Mouse (Mus musculus) B cell, adult (primary cell): Measurements from ENCODE around the gene Vmn1r68. TPM values are rescaled to one million over a fixed set of nuclear protein-coding genes. Genes with fewer than 3 reads are reported as not detected.

Source experiments
- total RNA-seq: library from RNA; stranded (reverse); gene quantifications from 4 replicates; pipeline ENCODE4 v1.2.4, GENCODE M21; 2023; ENCODE audit not compliant: inconsistent age

The Vmn1r68 gene
- total RNA-seq = not detected in 4 replicates

DNA sequence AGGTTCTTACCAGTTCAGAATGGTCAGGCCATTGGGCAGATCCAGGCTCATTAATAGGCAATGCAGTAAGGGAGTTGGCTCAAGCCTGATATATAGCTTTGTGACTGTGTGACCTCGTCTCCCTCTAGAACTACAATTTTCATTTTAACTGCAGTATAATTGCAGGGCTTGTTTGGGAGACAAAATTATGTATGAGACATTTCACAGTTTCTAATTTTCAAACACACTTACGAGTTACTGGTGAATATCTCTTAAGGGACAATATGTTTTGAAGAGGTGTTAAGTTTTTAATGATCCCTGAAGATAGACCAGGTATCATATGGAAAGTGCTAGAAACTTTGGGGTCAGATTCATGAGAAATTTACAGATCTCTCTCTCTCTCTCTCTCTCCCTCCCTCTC lies at the start of gene Vmn1r68:
Gene Vmn1r68 (minus strand): TSS at position 101 of the 400 bp plus-strand sequence.

DNA sequence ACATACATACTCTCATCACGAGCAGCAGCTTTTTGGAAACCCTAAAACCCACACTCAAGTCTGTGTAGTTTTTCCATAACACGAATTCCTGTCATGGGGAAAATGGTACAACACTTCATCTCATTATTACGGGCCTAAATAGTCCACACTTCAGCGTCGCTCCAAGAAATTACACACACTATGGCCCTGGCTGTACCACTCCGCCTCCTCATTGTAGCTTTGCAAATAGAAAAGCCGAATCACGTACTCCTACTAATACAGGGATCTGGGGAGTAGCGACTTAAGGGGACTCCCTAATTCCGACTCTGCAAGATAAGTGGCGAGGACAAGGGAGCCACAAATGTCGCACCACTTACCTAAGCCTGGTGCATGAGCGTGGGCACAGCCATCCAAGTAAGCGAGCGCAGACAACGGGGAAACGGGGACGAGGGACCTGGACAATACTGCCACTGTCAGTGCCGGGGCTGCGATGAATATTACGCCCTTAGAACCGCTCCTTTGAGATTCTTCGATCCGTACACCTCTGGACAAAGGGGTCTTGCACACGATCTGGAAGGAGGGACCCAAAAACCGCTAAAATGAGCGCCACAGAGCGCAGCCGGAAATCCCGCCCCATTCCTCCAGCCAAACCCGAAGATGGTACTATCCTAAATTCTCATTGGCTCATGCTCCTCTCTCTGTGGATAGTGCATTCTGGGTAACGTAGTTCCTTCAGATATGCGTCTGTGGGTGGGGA lies 63.3 kb downstream of the Vmn1r68 start, which contains the start of gene Zik1:
Gene Zik1 (minus strand): TSS at position 609 of the 736 bp plus-strand sequence.

Other genes starting within 250 kb of the Vmn1r68 start
- not detected in 4 replicates for gene Vmn1r67, start 115.2 kb downstream of the Vmn1r68 start, total RNA-seq
- 0.70 to 1.3 TPM (median 0.87 TPM) in 4 replicates for gene Zik1, start 63.1 kb downstream of the Vmn1r68 start, total RNA-seq
- not detected in 4 replicates for gene Vmn1r69, start 55.2 kb upstream of the Vmn1r68 start, total RNA-seq
- not detected in 4 replicates for gene Vmn1r70, start 73.0 kb upstream of the Vmn1r68 start, total RNA-seq
- gene Nlrp4b, start 129.3 kb upstream of the Vmn1r68 start, total RNA-seq = not detected in 4 replicates
- gene Vmn1r71, start 195.9 kb upstream of the Vmn1r68 start, total RNA-seq = not detected in 4 replicates